In the genomic region with DNA sequence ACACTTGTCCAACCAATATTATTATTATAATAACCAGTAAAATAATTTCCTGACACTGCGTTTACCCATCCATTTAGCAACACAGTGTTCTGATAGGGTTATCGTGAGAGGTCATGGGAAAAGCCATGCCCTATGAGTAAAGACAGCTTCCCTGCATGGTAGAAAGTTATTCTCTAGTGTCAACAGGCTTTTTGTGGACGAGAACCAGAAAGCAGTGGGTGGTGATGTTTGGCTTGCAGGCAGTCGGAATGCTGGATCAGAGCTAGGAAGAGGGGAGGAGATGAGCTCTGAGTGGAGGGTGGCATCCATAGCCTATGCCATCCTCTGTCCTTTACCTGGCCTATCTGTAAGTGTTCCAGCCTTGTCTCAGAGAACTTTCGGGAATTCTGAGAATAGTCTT, we compare ENCODE assay signal across 13 mouse cellular contexts.
DNase-seq lines count a peak whose midpoint lies in the region; ATAC-seq lines count a peak whose summit lies in the region.
"Had no signal": no experiment of that assay in that cellular context is flagged by ENCODE, and none has a peak within 500 bp of the region (broad histone marks: within the 10 kb centered on the region; RNA-seq: fewer than 3 reads in every experiment).

No protein-coding gene starts in this region.

- peaks cover 20% of the 10 kb centered on the region for H3K4me1 ChIP-seq in heart, embryonic 11.5 days (ENCODE audit: control insufficient read depth, insufficient read depth, low read length)
- H3K4me1 ChIP-seq in kidney, embryonic 16.5 days (ENCODE audit: insufficient read depth, low read length): peaks cover 15% of the 10 kb centered on the region
- H3K4me1 ChIP-seq in intestine, embryonic 15.5 days (replicated peaks): peaks cover 27% of the 10 kb centered on the region

- WGBS in heart, embryonic 11.5 days (ENCODE audit: insufficient replicate concordance): 47% methylated on average over 5 of the region's 5 CpGs
- 75% methylated on average over 5 of the region's 5 CpGs for WGBS in kidney, embryonic 16.5 days
- WGBS in intestine, embryonic 15.5 days: 61% methylated on average over 5 of the region's 5 CpGs

- H3K27ac ChIP-seq in heart, embryonic 11.5 days (ENCODE audit: low read depth, low read length): peak overlapping the region; percentile 64; the same call in 1 of the 2 replicates
- H3K27ac ChIP-seq in kidney, embryonic 16.5 days (ENCODE audit: low read length): peak overlapping the region; percentile 31; the same call in 1 of the 2 replicates
- peak overlapping the region; percentile 73; the same call in 1 of the 2 replicates for H3K27ac ChIP-seq in intestine, embryonic 15.5 days
- H3K27ac ChIP-seq: hindbrain, embryonic 15.5 days had no signal

- H3K36me3 ChIP-seq in heart, embryonic 11.5 days (ENCODE audit: control insufficient read depth, insufficient read depth, low read length): no peaks in the 10 kb centered on the region
- no peaks in the 10 kb centered on the region for H3K36me3 ChIP-seq in kidney, embryonic 16.5 days (ENCODE audit: insufficient read depth, low read length)
- H3K36me3 ChIP-seq in intestine, embryonic 15.5 days: no peaks in the 10 kb centered on the region
- H3K36me3 ChIP-seq: hindbrain, embryonic 15.5 days; midbrain, embryonic 10.5 days had no signal

- H3K27me3 ChIP-seq in heart, embryonic 11.5 days (ENCODE audit: control insufficient read depth, insufficient read depth, low read length): no peaks in the 10 kb centered on the region
- H3K27me3 ChIP-seq in kidney, embryonic 16.5 days (ENCODE audit: insufficient read depth, low read length): no peaks in the 10 kb centered on the region
- no peaks in the 10 kb centered on the region for H3K27me3 ChIP-seq in intestine, embryonic 15.5 days (replicated peaks)
- H3K27me3 ChIP-seq: hindbrain, embryonic 15.5 days had no signal

- H3K9me3 ChIP-seq in heart, embryonic 11.5 days (replicated peaks; ENCODE audit: control insufficient read depth, low read length): no peaks in the 10 kb centered on the region
- no peaks in the 10 kb centered on the region for H3K9me3 ChIP-seq in kidney, embryonic 16.5 days (ENCODE audit: low read length)
- no peaks in the 10 kb centered on the region for H3K9me3 ChIP-seq in intestine, embryonic 15.5 days
- H3K9me3 ChIP-seq: hindbrain, embryonic 15.5 days; midbrain, embryonic 10.5 days had no signal

- no peak for ATAC-seq in heart, embryonic 11.5 days (replicated peaks; ENCODE audit: insufficient number of reproducible peaks, low FRiP score, low TSS enrichment)
- ATAC-seq in kidney, embryonic 16.5 days (ENCODE audit: low FRiP score, low TSS enrichment): no peak
- ATAC-seq in intestine, embryonic 15.5 days: no peak

- DNase-seq in heart, postnatal 4 days: no peak
- DNase-seq in kidney, adult 11 months: no peak
- DNase-seq in MN1 (ENCODE audit: low spot score): peak; percentile 40
- no peak for DNase-seq in layer of hippocampus, adult 18-20 months (ENCODE audit: low spot score in 2 of 2)
- DNase-seq: cerebellum, adult 11 months; cerebellum, postnatal 25 days; right cerebral cortex, postnatal 14 days; thymus, postnatal 4 days had no signal

- H3K4me2 ChIP-seq in heart, embryonic 11.5 days: no peak overlapping the region
- no peak overlapping the region for H3K4me2 ChIP-seq in kidney, embryonic 16.5 days (replicated peaks; ENCODE audit: low read depth, low read length)
- no peak overlapping the region for H3K4me2 ChIP-seq in intestine, embryonic 15.5 days (replicated peaks)
- H3K4me2 ChIP-seq: hindbrain, embryonic 15.5 days had no signal

- no peak overlapping the region for H3K4me3 ChIP-seq in heart, embryonic 11.5 days (ENCODE audit: low read depth, low read length)
- H3K4me3 ChIP-seq in kidney, embryonic 16.5 days (ENCODE audit: low read length): no peak overlapping the region
- no peak overlapping the region for H3K4me3 ChIP-seq in intestine, embryonic 15.5 days (replicated peaks)
- H3K4me3 ChIP-seq: hindbrain, embryonic 15.5 days; midbrain, embryonic 10.5 days had no signal

- H3K9ac ChIP-seq in heart, embryonic 11.5 days (ENCODE audit: low read depth, low read length): no peak overlapping the region
- H3K9ac ChIP-seq in kidney, embryonic 16.5 days (replicated peaks; ENCODE audit: low read length): no peak overlapping the region
- no peak overlapping the region for H3K9ac ChIP-seq in intestine, embryonic 15.5 days
- H3K9ac ChIP-seq: hindbrain, embryonic 15.5 days had no signal
